Mouse (Mus musculus) layer of hippocampus, adult 9-10 months (tissue): ENCODE measurements around the gene Cabp4.
"Not testable (repeated sequence)": the region's sequence is repeated elsewhere in the genome, so short reads cannot be mapped to it uniquely, and the experiment has no call there.

Experiments
- DNase-seq: peaks from one replicate; pipeline ENCODE4 v3.0.0; 2022; ENCODE audit warnings: low spot score

The Cabp4 gene

GRCm38 (mm10) chr19:4147022-4147405 is 3.2 kb upstream of the Cabp4 start:
- DNase-seq, result no peak

- no peak for DNase-seq
Observed at GRCm38 (mm10) chr19:4146366-4147021, 2.7 kb upstream of the Cabp4 start.

GRCm38 (mm10) chr19:4145936-4146335 is 2.1 kb upstream of the Cabp4 start:
- DNase-seq, result no peak

- no peak for DNase-seq
Observed at GRCm38 (mm10) chr19:4144550-4145498, 991 bp upstream of the Cabp4 start.

- no peak for DNase-seq
Observed at GRCm38 (mm10) chr19:4142416-4143173, 1.2 kb downstream of the Cabp4 start.

GRCm38 (mm10) chr19:4140147-4140546 is 3.7 kb downstream of the Cabp4 start:
- DNase-seq, result no peak

GRCm38 (mm10) chr19:4139446-4139845 is 4.4 kb downstream of the Cabp4 start, which contains the start of gene Gpr152:
Gene Gpr152 (plus strand): TSS chr19:4139787.
- DNase-seq, result no peak

- DNase-seq, result no peak
Observed at GRCm38 (mm10) chr19:4137913-4138312, 5.9 kb downstream of the Cabp4 start.

- DNase-seq, result no peak
Observed at GRCm38 (mm10) chr19:4136463-4136862, 7.4 kb downstream of the Cabp4 start.

- DNase-seq, result not testable (repeated sequence)
Observed at GRCm38 (mm10) chr19:4135963-4136345, 7.9 kb downstream of the Cabp4 start.

GRCm38 (mm10) chr19:4135229-4135962 is 8.4 kb downstream of the Cabp4 start:
- DNase-seq, result not testable (repeated sequence)

- no peak for DNase-seq
Observed at GRCm38 (mm10) chr19:4134354-4134753, 9.5 kb downstream of the Cabp4 start.

GRCm38 (mm10) chr19:4131768-4132167 is 12.1 kb downstream of the Cabp4 start:
- DNase-seq, result no peak

GRCm38 (mm10) chr19:4131075-4131474 is 12.8 kb downstream of the Cabp4 start:
- DNase-seq, result no peak

- DNase-seq, result no peak
Observed at GRCm38 (mm10) chr19:4130106-4130505, 13.7 kb downstream of the Cabp4 start.

- DNase-seq, result no peak
Observed at GRCm38 (mm10) chr19:4129462-4129861, 14.4 kb downstream of the Cabp4 start.

- no peak for DNase-seq
Observed at GRCm38 (mm10) chr19:4126759-4127495, 16.9 kb downstream of the Cabp4 start.

GRCm38 (mm10) chr19:4125741-4126696 is 17.8 kb downstream of the Cabp4 start, which contains the start of gene Aip:
Gene Aip (minus strand): TSS chr19:4125858.
- DNase-seq, result peak; percentile 91

- DNase-seq, result not testable (repeated sequence)
Observed at GRCm38 (mm10) chr19:4125268-4125667, 18.6 kb downstream of the Cabp4 start.

- no peak for DNase-seq
Observed at GRCm38 (mm10) chr19:4124432-4124831, 19.4 kb downstream of the Cabp4 start.
